Mouse (Mus musculus) heart, postnatal 0 days (tissue): ENCODE measurements around the gene Scrt2. TPM values are rescaled to one million over a fixed set of nuclear protein-coding genes. Genes with fewer than 3 reads are reported as not detected.
A peak's percentile ranks its signal among the peaks of the same experiment; 100 is the strongest.

ENCODE experiments used
- ATAC-seq: fragments of 200-750 bp; cut with Nextera tagmentation; 2 replicates; pipeline ENCODE4 v1.8.0; 2017; ENCODE audit warnings: low read depth, moderate number of reproducible peaks, moderate library complexity; ENCODE audit not compliant: insufficient read depth
- DNase-seq: peaks from one replicate; pipeline ENCODE4 v3.0.0-alpha.2; 2016; ENCODE audit warnings: low spot score
- H3K27ac ChIP-seq: fragments of 300-500 bp; sonication (generic); 2 replicates; pipeline ENCODE4 v1.5.1; 2014; ENCODE audit warnings: low read depth, mild to moderate bottlenecking
- H3K27me3 ChIP-seq: fragments of 300-500 bp; sonication (generic); 2 replicates; pipeline ENCODE4 v1.6.1; 2014; ENCODE audit warnings: low read length, mixed read lengths; ENCODE audit not compliant: control insufficient read depth, insufficient read depth
- H3K36me3 ChIP-seq: fragments of 300-500 bp; sonication (generic); replicated peaks from 2 replicates; pipeline ENCODE4 v1.6.1; 2014; ENCODE audit warnings: low read length, mixed read lengths; ENCODE audit not compliant: control insufficient read depth, insufficient read depth
- H3K4me1 ChIP-seq: fragments of 300-500 bp; sonication (generic); 2 replicates; pipeline ENCODE4 v1.6.1; 2014; ENCODE audit warnings: antibody characterized with exemption; ENCODE audit not compliant: control insufficient read depth, insufficient read depth
- H3K4me2 ChIP-seq: fragments of 300-500 bp; sonication (generic); 2 replicates; pipeline ENCODE4 v1.6.1; 2014; ENCODE audit warnings: low read depth, mild to moderate bottlenecking, low read length, moderate library complexity
- H3K4me3 ChIP-seq: fragments of 300-500 bp; sonication (generic); 2 replicates; pipeline ENCODE4 v1.5.1; 2014; ENCODE audit warnings: low read depth, low read length
- H3K9ac ChIP-seq: fragments of 300-500 bp; sonication (generic); replicated peaks from 2 replicates; pipeline ENCODE4 v1.6.1; 2014; ENCODE audit warnings: low read depth, low read length, mixed read lengths
- H3K9me3 ChIP-seq: fragments of 300-500 bp; sonication (generic); replicated peaks from 2 replicates; pipeline ENCODE4 v1.6.1; 2016; ENCODE audit warnings: low read length; ENCODE audit not compliant: control insufficient read depth
- CTCF ChIP-seq: IDR thresholded peaks from 2 replicates; pipeline ENCODE4 v1.5.1; 2016; ENCODE audit warnings: antibody characterized with exemption, control low read depth, low read depth
- EP300 ChIP-seq: IDR thresholded peaks from 2 replicates; pipeline ENCODE4 v1.6.1; 2016; ENCODE audit warnings: antibody characterized with exemption, low read depth
- WGBS: fragments of 180-500 bp; shearing (Covaris S2); extraction: QIAGEN DNeasy Blood & Tissue Kit; methylation state at CpG from one replicate; pipeline ENCODE4 v1.1.7; 2014; 5-methylcytosine and 5-hydroxymethylcytosine counted together
- polyA plus RNA-seq: library from polyadenylated mRNA; unstranded; fragments of >200 nt; fragmentation: Nextera tagmentation; extraction: Ambion mirVana; gene quantifications from 2 replicates; pipeline ENCODE4 v1.2.1, GENCODE M21; 2015
- total RNA-seq: library from RNA; depleted of rRNA; stranded (reverse); fragments of >200 nt; gene quantifications from 2 replicates; pipeline ENCODE4 v1.2.3, GENCODE M21; 2014; ENCODE audit warnings: low replicate concordance

Scrt2 gene
- total and polyA plus RNA-seq, 2 experiments from 2014 or later: not detected

GRCm38 (mm10) chr2:152141491-152141890 lies 60.2 kb downstream of the Scrt2 start:
- no peaks in the 10 kb centered on the region for H3K36me3 ChIP-seq
- H3K4me2 ChIP-seq: peak overlapping the region; percentile 69
- no peaks in the 10 kb centered on the region for H3K9me3 ChIP-seq
- peaks cover 60% of the 10 kb centered on the region for H3K27me3 ChIP-seq
- no peak overlapping the region for H3K9ac ChIP-seq
- WGBS: 28% methylated on average over 1 of the region's 1 CpGs
- ATAC-seq (no peak), DNase-seq (no peak)
- peak overlapping the region; percentile 39; the same call in 1 of the 2 replicates for H3K27ac ChIP-seq
- TF ChIP-seq CTCF (no peak), EP300 (no peak)
- peak overlapping the region; percentile 63 for H3K4me3 ChIP-seq
- peaks cover 13% of the 10 kb centered on the region for H3K4me1 ChIP-seq

- Histone ChIP-seq H3K4me1 (peaks cover 13% of the 10 kb centered on the region), H3K4me2 (peak overlapping the region; percentile 69), H3K9me3 (no peaks in the 10 kb centered on the region), H3K36me3 (no peaks in the 10 kb centered on the region), H3K4me3 (peak overlapping the region; percentile 63), H3K9ac (peak overlapping the region; percentile 35), H3K27me3 (peaks cover 64% of the 10 kb centered on the region), H3K27ac (peak overlapping the region; percentile 39; the same call in 1 of the 2 replicates)
- 1% methylated on average over 13 of the region's 13 CpGs for WGBS
- ATAC-seq (0 out of 2 replicates have a peak, but pooled peaks have one; percentile 40), DNase-seq (no peak)
- TF ChIP-seq EP300 (no peak), CTCF (no peak)
Observed at GRCm38 (mm10) chr2:152142046-152142445, 60.7 kb downstream of the Scrt2 start.

- no peak for ATAC-seq
- TF ChIP-seq EP300 (no peak), CTCF (no peak)
- Histone ChIP-seq H3K4me1 (peaks cover 13% of the 10 kb centered on the region), H3K9me3 (no peaks in the 10 kb centered on the region), H3K9ac (peak overlapping the region; percentile 35; the same call in 1 of the 2 replicates), H3K27ac (0 out of 2 replicates have a peak overlapping the region, but pooled peaks have one; percentile 1), H3K36me3 (no peaks in the 10 kb centered on the region), H3K4me3 (peak overlapping the region; percentile 63), H3K4me2 (peak overlapping the region; percentile 69), H3K27me3 (peaks cover 64% of the 10 kb centered on the region)
- no peak for DNase-seq
- 5% methylated on average over 11 of the region's 11 CpGs for WGBS
Observed at GRCm38 (mm10) chr2:152142571-152142970, 61.2 kb downstream of the Scrt2 start.

- DNase-seq (peak; percentile 26), ATAC-seq (peak; percentile 78)
- H3K4me3 ChIP-seq: peak within 1 kb of the TSS; percentile 63
- TF ChIP-seq EP300 (no peak), CTCF (no peak)
- no peaks in the 10 kb centered on the region for H3K36me3 ChIP-seq
- H3K4me2 ChIP-seq: peak within 1 kb of the TSS; percentile 69
- H3K27me3 ChIP-seq: peaks cover 64% of the 10 kb centered on the region
- WGBS: 1% methylated on average over 113 of the region's 118 CpGs
- peaks cover 13% of the 10 kb centered on the region for H3K4me1 ChIP-seq
- peak within 1 kb of the TSS; percentile 68 for H3K9ac ChIP-seq
- peak within 1 kb of the TSS; percentile 21 for H3K27ac ChIP-seq
- H3K9me3 ChIP-seq: no peaks in the 10 kb centered on the region
Observed at GRCm38 (mm10) chr2:152143279-152144157, 62.2 kb downstream of the Scrt2 start, which contains the start of gene Tcf15. Gene Tcf15, plus strand, starts transcription at chr2:152143561.

- TF ChIP-seq EP300 (no peak), CTCF (no peak)
- Histone ChIP-seq H3K9ac (peak overlapping the region; percentile 68), H3K36me3 (no peaks in the 10 kb centered on the region), H3K4me2 (peak overlapping the region; percentile 69), H3K27me3 (peaks cover 67% of the 10 kb centered on the region), H3K9me3 (no peaks in the 10 kb centered on the region), H3K27ac (peak overlapping the region; percentile 21; the same call in 1 of the 2 replicates), H3K4me1 (peaks cover 13% of the 10 kb centered on the region), H3K4me3 (peak overlapping the region; percentile 63)
- ATAC-seq: no peak
- DNase-seq: no peak
- 14% methylated on average over 9 of the region's 9 CpGs for WGBS
Observed at GRCm38 (mm10) chr2:152144158-152144450, 62.8 kb downstream of the Scrt2 start.
